Mouse (Mus musculus): ENCODE data around the gene Fgfr2.

GRCm38 (mm10) chr7:130471045-130471444, 2652.1 kb downstream of the Fgfr2 start:
- TF ChIP-seq CTCF (IDR thresholded peaks at IDR 0.05; ENCODE audit: borderline replicate concordance, extremely low read depth, insufficient read depth, insufficient read length) (no peak), POLR2A (IDR thresholded peaks at IDR 0.05; ENCODE audit: borderline replicate concordance, extremely low read depth, insufficient read depth, insufficient read length, poor library complexity, severe bottlenecking) (no peak)

Data from brain, embryonic 14.5 days (tissue).